Mouse (Mus musculus): ENCODE data around the gene Gm572. TPM values are rescaled to one million over a fixed set of nuclear protein-coding genes. Genes with fewer than 3 reads are reported as not detected.
A peak's percentile ranks its signal among the peaks of the same experiment; 100 is the strongest.

Gene Gm572
- polyA plus RNA-seq, 1 experiment from 2014 or later: not detected

- H3K4me1 ChIP-seq: 0 out of 2 replicates have a peak, but pooled peaks cover 4% of the 10 kb centered on the region
- no peak overlapping the region for H3K4me2 ChIP-seq
- no peak for ATAC-seq
- no peaks in the 10 kb centered on the region for H3K36me3 ChIP-seq (ENCODE audit: poor library complexity, severe bottlenecking)
- H3K27ac ChIP-seq: no peak overlapping the region
- H3K27me3 ChIP-seq: no peaks in the 10 kb centered on the region
- H3K4me3 ChIP-seq: no peak overlapping the region
- no peaks in the 10 kb centered on the region for H3K9me3 ChIP-seq (replicated peaks)
- no peak overlapping the region for H3K9ac ChIP-seq
- WGBS: 73% methylated on average over 15 of the region's 16 CpGs
Observed at GRCm38 (mm10) chr4:148676188-148676960, 33.3 kb downstream of the Gm572 start.

GRCm38 (mm10) chr4:148676961-148677637 lies 34.0 kb downstream of the Gm572 start:
- Histone ChIP-seq H3K4me2 (no peak overlapping the region), H3K9ac (no peak overlapping the region), H3K4me1 (0 out of 2 replicates have a peak, but pooled peaks cover 4% of the 10 kb centered on the region), H3K4me3 (no peak overlapping the region), H3K27me3 (no peaks in the 10 kb centered on the region), H3K36me3 (ENCODE audit: poor library complexity, severe bottlenecking) (no peaks in the 10 kb centered on the region), H3K27ac (no peak overlapping the region), H3K9me3 (replicated peaks) (no peaks in the 10 kb centered on the region)
- ATAC-seq: no peak
- WGBS: 55% methylated on average over 19 of the region's 20 CpGs

GRCm38 (mm10) chr4:148678105-148678504 lies 35.0 kb downstream of the Gm572 start:
- no peaks in the 10 kb centered on the region for H3K36me3 ChIP-seq (ENCODE audit: poor library complexity, severe bottlenecking)
- no peak overlapping the region for H3K27ac ChIP-seq
- 0 out of 2 replicates have a peak, but pooled peaks cover 4% of the 10 kb centered on the region for H3K4me1 ChIP-seq
- 93% methylated on average over 7 of the region's 7 CpGs for WGBS
- no peak overlapping the region for H3K4me3 ChIP-seq
- ATAC-seq: no peak
- H3K4me2 ChIP-seq: no peak overlapping the region
- no peaks in the 10 kb centered on the region for H3K27me3 ChIP-seq
- no peak overlapping the region for H3K9ac ChIP-seq
- H3K9me3 ChIP-seq (replicated peaks): no peaks in the 10 kb centered on the region

GRCm38 (mm10) chr4:148680505-148681067 lies 37.5 kb downstream of the Gm572 start:
- WGBS: 62% methylated on average over 1 of the region's 1 CpGs
- ATAC-seq: no peak
- no peak overlapping the region for H3K9ac ChIP-seq
- H3K4me2 ChIP-seq: no peak overlapping the region
- H3K9me3 ChIP-seq (replicated peaks): no peaks in the 10 kb centered on the region
- no peaks in the 10 kb centered on the region for H3K36me3 ChIP-seq (ENCODE audit: poor library complexity, severe bottlenecking)
- H3K4me1 ChIP-seq: 0 out of 2 replicates have a peak, but pooled peaks cover 4% of the 10 kb centered on the region
- H3K27me3 ChIP-seq: no peaks in the 10 kb centered on the region
- H3K4me3 ChIP-seq: no peak overlapping the region
- no peak overlapping the region for H3K27ac ChIP-seq

GRCm38 (mm10) chr4:148681429-148681828 lies 38.3 kb downstream of the Gm572 start:
- Histone ChIP-seq H3K27ac (no peak overlapping the region), H3K4me2 (no peak overlapping the region), H3K9me3 (replicated peaks) (no peaks in the 10 kb centered on the region), H3K27me3 (no peaks in the 10 kb centered on the region), H3K4me3 (no peak overlapping the region), H3K36me3 (ENCODE audit: poor library complexity, severe bottlenecking) (no peaks in the 10 kb centered on the region), H3K9ac (no peak overlapping the region), H3K4me1 (peaks cover 11% of the 10 kb centered on the region)
- WGBS: 21% methylated on average over 8 of the region's 8 CpGs
- no peak for ATAC-seq

- WGBS: 93% methylated on average over 4 of the region's 4 CpGs
- H3K9ac ChIP-seq: no peak overlapping the region
- H3K36me3 ChIP-seq (ENCODE audit: poor library complexity, severe bottlenecking): no peaks in the 10 kb centered on the region
- H3K27me3 ChIP-seq: no peaks in the 10 kb centered on the region
- no peak for ATAC-seq
- H3K4me1 ChIP-seq: peaks cover 16% of the 10 kb centered on the region
- H3K27ac ChIP-seq: no peak overlapping the region
- H3K4me2 ChIP-seq: no peak overlapping the region
- H3K9me3 ChIP-seq (replicated peaks): no peaks in the 10 kb centered on the region
- no peak overlapping the region for H3K4me3 ChIP-seq
Observed at GRCm38 (mm10) chr4:148682961-148683360, 39.8 kb downstream of the Gm572 start.

GRCm38 (mm10) chr4:148683539-148683938 lies 40.4 kb downstream of the Gm572 start:
- no peaks in the 10 kb centered on the region for H3K36me3 ChIP-seq (ENCODE audit: poor library complexity, severe bottlenecking)
- no peaks in the 10 kb centered on the region for H3K9me3 ChIP-seq (replicated peaks)
- H3K4me1 ChIP-seq: peaks cover 16% of the 10 kb centered on the region
- no peak overlapping the region for H3K4me3 ChIP-seq
- WGBS: 73% methylated on average over 13 of the region's 13 CpGs
- no peak overlapping the region for H3K4me2 ChIP-seq
- no peak for ATAC-seq
- no peak overlapping the region for H3K9ac ChIP-seq
- no peaks in the 10 kb centered on the region for H3K27me3 ChIP-seq
- H3K27ac ChIP-seq: no peak overlapping the region

- WGBS: 24% methylated on average over 14 of the region's 14 CpGs
- H3K4me3 ChIP-seq: no peak overlapping the region
- no peaks in the 10 kb centered on the region for H3K9me3 ChIP-seq (replicated peaks)
- no peaks in the 10 kb centered on the region for H3K36me3 ChIP-seq (ENCODE audit: poor library complexity, severe bottlenecking)
- peaks cover 16% of the 10 kb centered on the region for H3K4me1 ChIP-seq
- peak overlapping the region; percentile 57; the same call in 1 of the 2 replicates for H3K27ac ChIP-seq
- no peaks in the 10 kb centered on the region for H3K27me3 ChIP-seq
- peak; percentile 55 for ATAC-seq
- H3K9ac ChIP-seq: no peak overlapping the region
- 0 out of 2 replicates have a peak overlapping the region, but pooled peaks have one; percentile 2 for H3K4me2 ChIP-seq
Observed at GRCm38 (mm10) chr4:148686491-148686941, 43.4 kb downstream of the Gm572 start.

- H3K4me2 ChIP-seq: no peak overlapping the region
- no peaks in the 10 kb centered on the region for H3K36me3 ChIP-seq (ENCODE audit: poor library complexity, severe bottlenecking)
- H3K27ac ChIP-seq: no peak overlapping the region
- no peak for ATAC-seq
- no peak overlapping the region for H3K9ac ChIP-seq
- no peak overlapping the region for H3K4me3 ChIP-seq
- no peaks in the 10 kb centered on the region for H3K27me3 ChIP-seq
- 71% methylated on average over 2 of the region's 2 CpGs for WGBS
- H3K9me3 ChIP-seq (replicated peaks): no peaks in the 10 kb centered on the region
- peaks cover 16% of the 10 kb centered on the region for H3K4me1 ChIP-seq
Observed at GRCm38 (mm10) chr4:148688091-148688490, 45.0 kb downstream of the Gm572 start.

GRCm38 (mm10) chr4:148691185-148691584 lies 48.1 kb downstream of the Gm572 start:
- H3K27me3 ChIP-seq: no peaks in the 10 kb centered on the region
- H3K4me2 ChIP-seq: no peak overlapping the region
- no peak overlapping the region for H3K9ac ChIP-seq
- H3K36me3 ChIP-seq (ENCODE audit: poor library complexity, severe bottlenecking): no peaks in the 10 kb centered on the region
- H3K9me3 ChIP-seq (replicated peaks): no peaks in the 10 kb centered on the region
- no peak for ATAC-seq
- WGBS: 80% methylated on average over 4 of the region's 4 CpGs
- no peak overlapping the region for H3K27ac ChIP-seq
- peaks cover 10% of the 10 kb centered on the region for H3K4me1 ChIP-seq
- no peak overlapping the region for H3K4me3 ChIP-seq

- Histone ChIP-seq H3K27me3 (no peaks in the 10 kb centered on the region), H3K9ac (no peak overlapping the region), H3K4me3 (no peak overlapping the region), H3K4me1 (no peaks in the 10 kb centered on the region), H3K36me3 (ENCODE audit: poor library complexity, severe bottlenecking) (no peaks in the 10 kb centered on the region), H3K4me2 (no peak overlapping the region), H3K27ac (no peak overlapping the region), H3K9me3 (replicated peaks) (no peaks in the 10 kb centered on the region)
- ATAC-seq: no peak
- 92% methylated on average over 7 of the region's 7 CpGs for WGBS
Observed at GRCm38 (mm10) chr4:148693417-148693959, 50.4 kb downstream of the Gm572 start.

GRCm38 (mm10) chr4:148704756-148705155 lies 61.6 kb downstream of the Gm572 start:
- H3K4me1 ChIP-seq: 0 out of 2 replicates have a peak, but pooled peaks cover 7% of the 10 kb centered on the region
- WGBS: 49% methylated on average over 3 of the region's 3 CpGs
- H3K9me3 ChIP-seq (replicated peaks): no peaks in the 10 kb centered on the region
- H3K4me3 ChIP-seq: no peak overlapping the region
- peak; percentile 63 for ATAC-seq
- no peaks in the 10 kb centered on the region for H3K36me3 ChIP-seq (ENCODE audit: poor library complexity, severe bottlenecking)
- no peaks in the 10 kb centered on the region for H3K27me3 ChIP-seq
- H3K4me2 ChIP-seq: no peak overlapping the region
- H3K27ac ChIP-seq: no peak overlapping the region
- H3K9ac ChIP-seq: no peak overlapping the region
